Mouse (Mus musculus) effector memory CD4-positive, alpha-beta T cell, adult 5 months (primary cell): ENCODE data around the gene Trappc13. TPM values are rescaled to one million over a fixed set of nuclear protein-coding genes. Genes with fewer than 3 reads are reported as not detected.

Experiments
- polyA plus RNA-seq: library from polyadenylated mRNA; unstranded; fragments of 100-300 nt; shearing (Covaris generic); gene quantifications from one replicate; pipeline ENCODE4 v1.2.1, GENCODE M21; 2017

The Trappc13 gene
- polyA plus RNA-seq = 27.8 TPM

DNA sequence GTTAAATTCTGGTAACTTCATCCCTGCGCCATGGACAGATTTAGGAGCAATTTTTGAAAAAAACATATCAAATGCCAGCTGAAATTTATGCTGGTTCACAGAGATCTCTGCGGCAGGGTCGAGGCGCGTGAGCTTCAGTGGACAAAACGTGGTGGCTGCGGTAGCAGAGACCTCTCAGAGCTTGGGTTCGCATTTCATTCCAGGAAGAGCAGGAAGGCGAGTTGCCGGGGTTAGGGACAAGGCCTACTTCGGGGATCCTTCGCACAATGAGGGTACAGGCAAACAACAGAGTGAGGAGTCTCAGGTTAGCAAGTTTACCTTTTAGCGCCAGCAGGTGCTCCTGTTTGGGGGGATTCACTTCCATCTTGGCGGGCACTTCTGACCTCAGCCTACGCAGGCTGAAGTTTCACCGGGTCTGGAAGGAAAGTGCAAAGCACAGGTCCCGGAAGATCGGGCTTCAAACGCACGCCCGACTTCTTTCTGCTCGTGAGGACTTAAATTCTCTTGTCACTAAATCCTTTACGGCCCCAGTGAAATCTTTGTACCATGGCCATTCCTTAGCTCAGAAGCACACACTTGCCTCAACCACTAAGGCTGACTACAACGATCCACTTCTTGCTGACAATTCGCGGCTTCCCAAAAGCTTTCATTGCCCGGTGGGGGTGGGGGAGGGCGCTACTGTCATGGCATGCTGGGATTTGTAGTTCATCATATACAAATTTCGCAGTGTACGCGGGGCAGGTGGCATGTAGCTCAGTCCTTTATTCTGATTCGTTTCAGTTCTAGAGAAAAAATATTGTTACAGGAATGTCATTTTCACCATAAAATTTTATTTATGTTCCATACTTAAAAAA, at the start of gene Trappc13:
TSS of gene Trappc13 (minus strand) at position 674 of the 854 bp plus-strand sequence.

DNA sequence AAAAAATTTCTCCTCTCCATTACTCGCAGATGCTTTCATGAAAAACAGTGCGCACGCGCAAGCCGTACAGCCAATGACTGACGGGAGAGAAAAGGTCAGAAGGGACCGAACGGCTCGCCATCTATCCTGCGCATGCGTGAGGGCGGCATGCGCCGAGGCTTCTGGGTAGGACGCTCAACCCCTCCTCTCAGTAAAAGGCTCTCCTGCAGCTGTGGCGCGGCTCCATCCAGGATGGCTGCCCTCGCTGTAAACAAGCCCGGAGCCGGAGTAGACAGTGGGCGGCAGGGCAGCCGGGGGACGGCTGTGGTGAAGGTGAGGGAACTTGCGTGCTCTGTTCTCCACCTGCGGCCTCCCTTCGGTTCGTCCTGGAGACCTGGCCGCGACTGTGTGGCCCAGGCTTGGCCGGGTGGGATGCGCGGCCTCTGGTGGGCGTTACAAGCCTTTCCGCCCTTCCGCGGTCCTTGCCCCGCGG, 417 bp upstream of the Trappc13 start, which contains the start of gene Trim23:
TSS of gene Trim23 (plus strand) at position 148 of the 472 bp plus-strand sequence.

GRCm38 (mm10) chr13:104109288-104109815, 68.9 kb downstream of the Trappc13 start, which contains the start of the genes Nln and Sgtb:
Nln (minus strand) TSS chr13:104109614.
Sgtb (plus strand) TSS chr13:104109741.

Other genes starting within 250 kb of the Trappc13 start
- gene Nln, start 68.9 kb downstream of the Trappc13 start, polyA plus RNA-seq = 13.6 TPM
- gene Sgtb, start 68.7 kb downstream of the Trappc13 start, polyA plus RNA-seq = 11.5 TPM
- 16.4 TPM for gene Trim23, start 328 bp upstream of the Trappc13 start, polyA plus RNA-seq
- 1.3 TPM for gene Cenpk, start 50.1 kb upstream of the Trappc13 start, polyA plus RNA-seq
- 10.6 TPM for gene Ppwd1, start 50.4 kb upstream of the Trappc13 start, polyA plus RNA-seq
- 6.4 TPM for gene Adamts6, start 109.4 kb upstream of the Trappc13 start, polyA plus RNA-seq